Mouse (Mus musculus): ENCODE measurements around the gene Spdye4b.
A peak's percentile ranks its signal among the peaks of the same experiment; 100 is the strongest.
"Not testable (repeated sequence)": the region's sequence is repeated elsewhere in the genome, so short reads cannot be mapped to it uniquely, and the experiment has no call there.

The Spdye4b gene

DNA sequence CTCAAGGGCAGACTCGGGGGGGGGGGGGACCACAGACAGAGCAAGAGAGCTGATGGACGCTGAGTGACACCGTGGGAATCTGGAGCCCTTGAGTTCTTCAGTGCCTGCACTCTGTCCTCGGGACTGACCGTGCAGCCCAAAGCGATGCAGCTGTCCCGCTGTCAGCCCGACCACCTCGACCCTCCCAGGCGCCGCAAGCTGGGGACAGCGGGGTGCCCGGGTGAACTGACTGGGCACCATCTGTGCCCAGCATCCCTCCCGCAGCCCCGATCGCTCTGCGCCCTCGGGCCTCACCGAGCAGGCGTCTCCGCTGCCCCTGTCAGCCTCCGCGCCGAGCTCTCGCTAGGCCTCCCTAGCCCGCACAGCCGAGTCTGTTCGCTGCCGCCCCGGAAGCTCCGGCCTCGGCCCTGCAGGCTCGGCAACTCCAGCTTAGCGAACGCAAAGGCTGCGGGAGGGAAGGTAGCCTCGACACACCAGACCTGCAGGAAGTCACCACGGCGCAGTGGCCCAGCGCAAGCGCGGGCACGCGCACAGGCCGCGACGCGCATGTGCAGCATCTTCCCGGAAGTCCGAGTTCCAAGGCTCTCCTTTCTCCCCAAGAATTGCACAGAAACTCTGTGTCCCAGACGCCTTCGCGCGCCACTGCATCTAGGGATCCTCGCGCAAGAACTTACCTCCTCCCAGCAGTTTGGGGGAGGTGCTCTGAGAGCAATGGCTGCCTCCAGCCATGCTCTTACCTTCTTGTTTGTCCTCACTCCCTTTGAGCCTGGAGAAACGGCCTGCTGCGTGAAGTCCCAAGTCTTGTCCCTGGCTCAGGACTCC, at the start of gene Spdye4b, which contains the start of gene Rbak:
Gene Spdye4b, plus strand, starts transcription at position 763 of the 822 bp plus-strand sequence.
Gene Rbak, minus strand, starts transcription at position 521 of the 822 bp plus-strand sequence.
- H3K9me3 ChIP-seq (ENCODE audit: low read length): peaks cover 6% of the 10 kb centered on the region
- H3K4me3 ChIP-seq (replicated peaks; ENCODE audit: low read length): peak within 1 kb of the TSS; percentile 91
- TF ChIP-seq POU5F1 (IDR thresholded peaks at IDR 0.05; ENCODE audit: borderline replicate concordance, low read length) (no peak), CTCF (conservative IDR thresholded peaks at IDR 0.05; ENCODE audit: low read length) (no peak), NANOG (IDR thresholded peaks at IDR 0.05; ENCODE audit: borderline replicate concordance, low read length) (no peak)
- peaks cover 30% of the 10 kb centered on the region for H3K36me3 ChIP-seq (ENCODE audit: insufficient read depth, low read length)
- peaks cover 13% of the 10 kb centered on the region for H3K4me1 ChIP-seq (replicated peaks; ENCODE audit: low read depth, low read length)
- H3K27me3 ChIP-seq (ENCODE audit: insufficient read depth, low read length): no peaks in the 10 kb centered on the region; the same call in 1 of the 2 replicates

DNA sequence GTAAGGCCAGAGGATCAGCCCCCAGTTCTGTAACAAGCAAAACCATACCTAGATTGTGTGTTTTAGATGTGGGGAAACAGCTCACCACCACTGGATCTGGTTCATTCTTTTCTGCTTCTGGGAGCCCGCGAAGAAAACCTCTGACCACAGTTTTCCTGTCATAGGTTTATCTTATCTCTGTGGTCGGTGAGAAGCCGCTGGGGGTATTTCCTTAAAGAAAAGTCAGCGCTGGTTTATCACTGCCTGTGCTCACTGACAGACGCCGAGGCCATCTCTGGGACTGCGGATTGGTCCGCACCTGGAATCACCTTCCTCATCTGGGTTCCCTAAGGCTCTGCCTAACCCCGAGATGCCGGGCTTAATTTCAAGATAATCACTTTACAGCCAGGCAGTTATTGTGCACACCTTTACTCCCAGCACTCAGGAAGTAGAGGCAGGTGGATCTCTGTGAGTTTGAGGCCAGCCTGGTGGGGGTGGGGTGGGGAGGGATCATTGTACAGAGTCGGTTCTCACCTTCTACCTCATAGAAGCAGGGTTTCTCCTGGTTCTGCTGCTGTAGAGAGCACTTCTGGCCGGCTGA, 47.8 kb upstream of the Spdye4b start:
- peaks cover 68% of the 10 kb centered on the region for H3K9me3 ChIP-seq (ENCODE audit: low read length)
- H3K4me1 ChIP-seq (replicated peaks; ENCODE audit: low read depth, low read length): peaks cover 13% of the 10 kb centered on the region
- TF ChIP-seq CTCF (conservative IDR thresholded peaks at IDR 0.05; ENCODE audit: low read length): no peak
- no peak for TF ChIP-seq POU5F1 (IDR thresholded peaks at IDR 0.05; ENCODE audit: borderline replicate concordance, low read length)
- TF ChIP-seq NANOG (IDR thresholded peaks at IDR 0.05; ENCODE audit: borderline replicate concordance, low read length): no peak
- peaks cover 3% of the 10 kb centered on the region for H3K36me3 ChIP-seq (ENCODE audit: insufficient read depth, low read length)
- H3K4me3 ChIP-seq (replicated peaks; ENCODE audit: low read length): no peak overlapping the region
- H3K27me3 ChIP-seq (ENCODE audit: insufficient read depth, low read length): no peaks in the 10 kb centered on the region

DNA sequence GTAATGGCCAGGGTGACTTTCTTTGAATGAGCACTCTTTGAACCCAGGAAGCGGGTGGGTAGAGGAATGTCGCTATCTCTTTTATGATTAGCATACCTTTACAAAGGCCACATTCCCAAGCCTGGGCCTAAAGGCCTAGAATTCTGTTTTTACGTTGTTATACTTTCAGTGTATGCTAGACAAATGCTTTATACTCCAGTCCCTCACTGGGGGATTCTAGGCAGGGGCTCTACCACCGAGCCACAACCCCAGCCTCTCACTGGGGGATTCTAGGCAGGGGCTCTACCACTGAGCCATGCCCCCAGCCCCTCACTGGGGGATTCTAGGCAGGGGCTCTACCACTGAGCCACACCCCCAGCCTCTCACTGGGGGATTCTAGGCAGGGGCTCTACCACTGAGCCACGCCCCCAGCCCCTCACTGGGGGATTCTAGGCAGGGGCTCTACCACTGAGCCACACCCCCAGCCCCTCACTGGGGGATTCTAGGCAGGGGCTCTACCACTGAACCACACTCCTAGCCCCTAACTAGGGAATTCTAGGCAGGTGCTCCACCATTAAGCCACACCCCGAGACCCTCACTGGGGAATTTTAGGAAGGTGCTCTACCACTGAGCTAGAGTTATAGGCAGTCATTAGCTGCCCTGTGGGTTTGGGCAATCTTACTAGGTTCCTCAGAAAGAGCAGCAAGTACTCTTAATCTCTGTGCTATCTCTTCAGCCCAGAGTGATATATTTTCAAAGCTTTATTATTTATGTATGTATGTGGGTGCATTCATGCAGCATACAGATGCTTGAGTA, 46.4 kb upstream of the Spdye4b start:
- not testable (repeated sequence) for H3K27me3 ChIP-seq (ENCODE audit: insufficient read depth, low read length); H3K4me3 ChIP-seq (replicated peaks; ENCODE audit: low read length); H3K36me3 ChIP-seq (ENCODE audit: insufficient read depth, low read length)
- Histone ChIP-seq H3K9me3 (ENCODE audit: low read length) (peaks cover 54% of the 10 kb centered on the region), H3K4me1 (replicated peaks; ENCODE audit: low read depth, low read length) (peaks cover 14% of the 10 kb centered on the region)

DNA sequence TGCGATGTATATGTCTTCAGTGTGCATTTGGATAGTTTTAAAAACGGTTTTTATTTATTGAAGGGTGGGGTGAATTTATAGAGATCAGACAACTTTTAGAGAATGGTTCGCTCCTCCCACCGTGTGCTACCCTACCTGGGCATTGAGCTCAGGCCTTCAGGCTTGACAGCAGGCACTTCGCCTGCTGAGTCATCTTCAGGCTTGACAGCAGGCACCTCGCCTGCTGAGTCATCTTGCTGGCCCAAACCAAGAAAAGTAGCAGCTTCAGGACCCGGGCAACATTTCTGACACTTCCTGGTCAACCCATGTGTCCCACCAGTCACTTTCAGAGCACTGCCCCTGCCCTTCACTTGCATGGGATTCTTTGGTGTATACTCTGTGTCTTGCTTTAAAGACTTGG, 45.8 kb upstream of the Spdye4b start:
- Histone ChIP-seq H3K4me1 (replicated peaks; ENCODE audit: low read depth, low read length) (peaks cover 14% of the 10 kb centered on the region), H3K4me3 (replicated peaks; ENCODE audit: low read length) (no peak overlapping the region)
- TF ChIP-seq POU5F1 (IDR thresholded peaks at IDR 0.05; ENCODE audit: borderline replicate concordance, low read length) (no peak), NANOG (IDR thresholded peaks at IDR 0.05; ENCODE audit: borderline replicate concordance, low read length) (no peak), CTCF (conservative IDR thresholded peaks at IDR 0.05; ENCODE audit: low read length) (no peak)

GRCm38 (mm10) chr5:143137580-143137979, 43.2 kb upstream of the Spdye4b start:
- Histone ChIP-seq H3K36me3 (ENCODE audit: insufficient read depth, low read length) (peaks cover 3% of the 10 kb centered on the region; the same call in 1 of the 2 replicates), H3K9me3 (ENCODE audit: low read length) (peaks cover 28% of the 10 kb centered on the region), H3K27me3 (ENCODE audit: insufficient read depth, low read length) (peaks cover 6% of the 10 kb centered on the region; the same call in 1 of the 2 replicates), H3K4me3 (replicated peaks; ENCODE audit: low read length) (peak overlapping the region; percentile 71), H3K4me1 (replicated peaks; ENCODE audit: low read depth, low read length) (peaks cover 14% of the 10 kb centered on the region)
- TF ChIP-seq CTCF (conservative IDR thresholded peaks at IDR 0.05; ENCODE audit: low read length) (peak; percentile 18; the same call in 1 of the 2 replicates), POU5F1 (IDR thresholded peaks at IDR 0.05; ENCODE audit: borderline replicate concordance, low read length) (no peak)

More for the DNA sequence above, 45.8 kb upstream of the Spdye4b start:
- peaks cover 3% of the 10 kb centered on the region; the same call in 1 of the 2 replicates for H3K36me3 ChIP-seq (ENCODE audit: insufficient read depth, low read length)
- H3K9me3 ChIP-seq (ENCODE audit: low read length): peaks cover 49% of the 10 kb centered on the region
- H3K27me3 ChIP-seq (ENCODE audit: insufficient read depth, low read length): peaks cover 3% of the 10 kb centered on the region; the same call in 1 of the 2 replicates

DNA sequence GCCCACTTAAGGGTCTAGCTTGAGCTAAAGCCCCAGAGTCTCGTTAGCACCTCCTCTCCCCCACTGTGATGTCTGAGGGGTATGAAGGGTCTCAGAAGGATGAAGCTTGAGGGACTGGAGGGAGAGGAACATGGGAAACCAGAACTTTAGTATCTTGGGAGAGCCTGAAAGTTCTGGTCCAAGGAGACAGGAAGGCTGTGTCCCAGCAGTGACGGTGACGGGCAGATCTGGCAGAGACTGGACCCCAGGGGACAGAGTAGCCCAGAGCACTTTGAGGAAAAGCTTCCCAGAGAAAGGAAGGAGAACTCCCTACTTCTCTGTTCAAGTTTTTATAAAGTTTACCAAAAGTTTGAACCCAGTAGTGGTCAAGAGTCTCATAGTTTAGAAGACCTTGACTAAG, 33.3 kb upstream of the Spdye4b start, which contains the start of gene Olfr718-ps1:
Gene Olfr718-ps1, minus strand, starts transcription at position 101 of the 400 bp plus-strand sequence.
- Histone ChIP-seq H3K9me3 (ENCODE audit: low read length) (peaks cover 15% of the 10 kb centered on the region), H3K4me1 (replicated peaks; ENCODE audit: low read depth, low read length) (peaks cover 5% of the 10 kb centered on the region), H3K4me3 (replicated peaks; ENCODE audit: low read length) (no peak within 1 kb of the TSS), H3K27me3 (ENCODE audit: insufficient read depth, low read length) (peaks cover 15% of the 10 kb centered on the region), H3K36me3 (ENCODE audit: insufficient read depth, low read length) (no peaks in the 10 kb centered on the region)
- TF ChIP-seq CTCF (conservative IDR thresholded peaks at IDR 0.05; ENCODE audit: low read length) (no peak), NANOG (IDR thresholded peaks at IDR 0.05; ENCODE audit: borderline replicate concordance, low read length) (no peak), POU5F1 (IDR thresholded peaks at IDR 0.05; ENCODE audit: borderline replicate concordance, low read length) (no peak)

DNA sequence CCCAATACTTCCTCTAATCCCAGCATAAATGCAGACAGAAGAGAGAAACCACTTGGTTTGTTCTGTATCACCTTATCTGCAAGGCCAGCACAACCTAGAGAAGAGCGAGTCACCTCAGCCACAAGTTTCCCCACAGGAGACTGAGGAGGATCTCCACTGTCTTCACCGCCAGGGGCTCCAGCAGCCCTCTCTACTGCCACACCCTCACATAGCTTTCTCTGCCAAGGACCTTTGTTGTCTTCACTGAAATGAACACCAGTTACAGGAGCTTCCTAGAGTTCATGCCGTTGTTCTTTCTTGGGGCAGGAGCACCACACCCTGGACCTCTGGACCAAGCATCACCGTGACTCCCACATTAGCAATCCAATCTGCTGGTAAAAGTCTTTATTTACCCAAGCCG, 32.2 kb upstream of the Spdye4b start:
- TF ChIP-seq POU5F1 (IDR thresholded peaks at IDR 0.05; ENCODE audit: borderline replicate concordance, low read length): no peak
- TF ChIP-seq CTCF (conservative IDR thresholded peaks at IDR 0.05; ENCODE audit: low read length): no peak
- no peak for TF ChIP-seq NANOG (IDR thresholded peaks at IDR 0.05; ENCODE audit: borderline replicate concordance, low read length)
- Histone ChIP-seq H3K9me3 (ENCODE audit: low read length) (peaks cover 17% of the 10 kb centered on the region), H3K4me3 (replicated peaks; ENCODE audit: low read length) (no peak overlapping the region), H3K36me3 (ENCODE audit: insufficient read depth, low read length) (no peaks in the 10 kb centered on the region), H3K27me3 (ENCODE audit: insufficient read depth, low read length) (peaks cover 15% of the 10 kb centered on the region), H3K4me1 (replicated peaks; ENCODE audit: low read depth, low read length) (peaks cover 5% of the 10 kb centered on the region)

DNA sequence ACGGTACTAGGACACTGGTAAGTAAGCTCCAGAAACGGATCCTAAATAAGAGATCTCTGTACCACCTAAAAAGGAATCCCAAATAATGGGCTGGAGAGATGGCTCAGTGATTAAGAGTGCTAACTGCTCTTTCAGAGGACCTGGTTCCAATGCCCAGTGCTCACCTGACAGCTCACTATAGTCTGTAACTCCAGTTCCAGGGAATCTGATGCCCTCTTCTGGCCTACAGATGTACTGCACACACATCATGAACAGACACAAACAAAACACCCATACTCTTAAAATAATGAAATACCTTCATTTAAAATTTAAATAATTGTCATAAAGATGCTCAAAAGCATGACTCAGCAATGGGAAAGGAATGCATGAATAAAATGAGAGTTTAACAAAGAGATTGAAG, 31.3 kb upstream of the Spdye4b start:
- H3K4me3 ChIP-seq (replicated peaks; ENCODE audit: low read length): no peak overlapping the region
- peaks cover 17% of the 10 kb centered on the region for H3K9me3 ChIP-seq (ENCODE audit: low read length)
- TF ChIP-seq POU5F1 (IDR thresholded peaks at IDR 0.05; ENCODE audit: borderline replicate concordance, low read length) (no peak), NANOG (IDR thresholded peaks at IDR 0.05; ENCODE audit: borderline replicate concordance, low read length) (no peak), CTCF (conservative IDR thresholded peaks at IDR 0.05; ENCODE audit: low read length) (peak; percentile 50)
- H3K4me1 ChIP-seq (replicated peaks; ENCODE audit: low read depth, low read length): peaks cover 5% of the 10 kb centered on the region
- peaks cover 19% of the 10 kb centered on the region for H3K27me3 ChIP-seq (ENCODE audit: insufficient read depth, low read length)
- H3K36me3 ChIP-seq (ENCODE audit: insufficient read depth, low read length): no peaks in the 10 kb centered on the region

All from E14TG2a.4 (cell line).